Mouse (Mus musculus) stomach, embryonic 14.5 days (tissue): Measurements from ENCODE around the gene Tm7sf3. TPM values are rescaled to one million over a fixed set of nuclear protein-coding genes. Genes with fewer than 3 reads are reported as not detected.

Experiments
- ATAC-seq: fragments of 200-750 bp; cut with Nextera tagmentation; 2 replicates; pipeline ENCODE4 v1.8.0; 2017; ENCODE audit warnings: low read depth, moderate TSS enrichment; ENCODE audit not compliant: insufficient number of reproducible peaks, insufficient read depth, low FRiP score
- H3K27ac ChIP-seq: fragments of 300-500 bp; sonication (generic); 2 replicates; pipeline ENCODE4 v1.5.1; 2014; ENCODE audit warnings: mild to moderate bottlenecking, low read length, moderate library complexity, mixed read lengths
- H3K27me3 ChIP-seq: fragments of 300-500 bp; sonication (generic); 2 replicates; pipeline ENCODE4 v1.6.1; 2014; ENCODE audit warnings: low read length, control low read depth, mixed read lengths; ENCODE audit not compliant: control insufficient read depth, insufficient read depth
- H3K36me3 ChIP-seq: fragments of 300-500 bp; sonication (generic); 2 replicates; pipeline ENCODE4 v1.6.1; 2014; ENCODE audit warnings: mild to moderate bottlenecking, control low read depth, low read length, moderate library complexity, mixed read lengths; ENCODE audit not compliant: control insufficient read depth, insufficient read depth
- H3K4me1 ChIP-seq: fragments of 300-500 bp; sonication (generic); 2 replicates; pipeline ENCODE4 v1.6.1; 2014; ENCODE audit warnings: low read length, control low read depth, mixed read lengths; ENCODE audit not compliant: control insufficient read depth, insufficient read depth
- H3K4me2 ChIP-seq: fragments of 300-500 bp; sonication (generic); replicated peaks from 2 replicates; pipeline ENCODE4 v1.6.1; 2014; ENCODE audit warnings: low read depth, low read length, control low read depth
- H3K4me3 ChIP-seq: fragments of 300-500 bp; sonication (generic); 2 replicates; pipeline ENCODE4 v1.5.1; 2014; ENCODE audit warnings: low read depth, low read length, control low read depth
- H3K9ac ChIP-seq: fragments of 300-500 bp; sonication (generic); replicated peaks from 2 replicates; pipeline ENCODE4 v1.6.1; 2014; ENCODE audit warnings: low read depth, mild to moderate bottlenecking, control low read depth, low read length, moderate library complexity, mixed read lengths
- H3K9me3 ChIP-seq: fragments of 300-500 bp; sonication (generic); 2 replicates; pipeline ENCODE4 v1.6.1; 2016; ENCODE audit warnings: low read depth, low read length, control low read depth; ENCODE audit not compliant: control insufficient read depth
- WGBS: fragments of 180-500 bp; shearing (Covaris S2); extraction: QIAGEN DNeasy Blood & Tissue Kit; methylation state at CpG from one replicate; pipeline ENCODE4 v1.1.7; 2014; 5-methylcytosine and 5-hydroxymethylcytosine counted together
- polyA plus RNA-seq: library from polyadenylated mRNA; unstranded; fragments of >200 nt; fragmentation: Nextera tagmentation; extraction: Ambion mirVana; gene quantifications from 2 replicates; pipeline ENCODE4 v1.2.1, GENCODE M21; 2014

Tm7sf3 gene
- 31.7 and 34.2 TPM in 2 replicates for polyA plus RNA-seq

- peak; percentile 97 for ATAC-seq
- Histone ChIP-seq H3K9me3 (no peaks in the 10 kb centered on the region), H3K27me3 (no peaks in the 10 kb centered on the region), H3K36me3 (no peaks in the 10 kb centered on the region), H3K9ac (peak within 1 kb of the TSS; percentile 90), H3K4me1 (0 out of 2 replicates have a peak, but pooled peaks cover 4% of the 10 kb centered on the region), H3K4me3 (peak within 1 kb of the TSS; percentile 86), H3K4me2 (peak within 1 kb of the TSS; percentile 85), H3K27ac (peak within 1 kb of the TSS; percentile 96)
- WGBS = under 1% methylated on average over 60 of the region's 60 CpGs
These were observed at the start of gene Tm7sf3, which contains the start of gene Med21 for GRCm38 (mm10) chr6:146642276-146643183. Gene Tm7sf3, minus strand, starts transcription at chr6:146642824. Gene Med21, plus strand, starts transcription at chr6:146642547.

- no peak overlapping the region for H3K27ac ChIP-seq
- WGBS = 87% methylated on average over 5 of the region's 5 CpGs
- no peak overlapping the region for H3K4me3 ChIP-seq
- H3K4me1 ChIP-seq = no peaks in the 10 kb centered on the region
- no peaks in the 10 kb centered on the region for H3K9me3 ChIP-seq
- H3K9ac ChIP-seq = no peak overlapping the region
- no peak overlapping the region for H3K4me2 ChIP-seq
- H3K27me3 ChIP-seq = no peaks in the 10 kb centered on the region
- H3K36me3 ChIP-seq = no peaks in the 10 kb centered on the region
- no peak for ATAC-seq
These were observed 46.2 kb upstream of the Tm7sf3 start for GRCm38 (mm10) chr6:146688861-146689260.

- Histone ChIP-seq H3K27ac (no peak overlapping the region), H3K9ac (no peak overlapping the region), H3K9me3 (no peaks in the 10 kb centered on the region), H3K36me3 (no peaks in the 10 kb centered on the region), H3K4me2 (no peak overlapping the region), H3K27me3 (no peaks in the 10 kb centered on the region), H3K4me1 (no peaks in the 10 kb centered on the region), H3K4me3 (no peak overlapping the region)
- no peak for ATAC-seq
- WGBS = 88% methylated on average over 7 of the region's 7 CpGs
These were observed 45.4 kb upstream of the Tm7sf3 start for GRCm38 (mm10) chr6:146688010-146688409.

GRCm38 (mm10) chr6:146686463-146687196, 44.0 kb upstream of the Tm7sf3 start:
- no peak overlapping the region for H3K27ac ChIP-seq
- H3K9ac ChIP-seq = no peak overlapping the region
- no peaks in the 10 kb centered on the region for H3K27me3 ChIP-seq
- 67% methylated on average over 5 of the region's 5 CpGs for WGBS
- H3K4me2 ChIP-seq = no peak overlapping the region
- no peaks in the 10 kb centered on the region for H3K4me1 ChIP-seq
- no peaks in the 10 kb centered on the region for H3K9me3 ChIP-seq
- H3K36me3 ChIP-seq = no peaks in the 10 kb centered on the region
- ATAC-seq = peak; percentile 50; the same call in 1 of the 2 replicates
- no peak overlapping the region for H3K4me3 ChIP-seq

GRCm38 (mm10) chr6:146685781-146686308, 43.2 kb upstream of the Tm7sf3 start:
- peak; percentile 82 for ATAC-seq
- no peaks in the 10 kb centered on the region for H3K36me3 ChIP-seq
- no peak overlapping the region for H3K27ac ChIP-seq
- H3K4me3 ChIP-seq = no peak overlapping the region
- H3K27me3 ChIP-seq = no peaks in the 10 kb centered on the region
- no peaks in the 10 kb centered on the region for H3K4me1 ChIP-seq
- 65% methylated on average over 17 of the region's 17 CpGs for WGBS
- H3K9ac ChIP-seq = no peak overlapping the region
- H3K4me2 ChIP-seq = no peak overlapping the region
- H3K9me3 ChIP-seq = no peaks in the 10 kb centered on the region

- no peak for ATAC-seq
- no peaks in the 10 kb centered on the region for H3K27me3 ChIP-seq
- WGBS = 75% methylated on average over 4 of the region's 4 CpGs
- H3K4me1 ChIP-seq = no peaks in the 10 kb centered on the region
- H3K27ac ChIP-seq = no peak overlapping the region
- H3K4me3 ChIP-seq = no peak overlapping the region
- H3K9ac ChIP-seq = no peak overlapping the region
- H3K4me2 ChIP-seq = no peak overlapping the region
- H3K9me3 ChIP-seq = no peaks in the 10 kb centered on the region
- no peaks in the 10 kb centered on the region for H3K36me3 ChIP-seq
These were observed 41.3 kb upstream of the Tm7sf3 start for GRCm38 (mm10) chr6:146683881-146684280.

GRCm38 (mm10) chr6:146678136-146679070, 35.8 kb upstream of the Tm7sf3 start:
- WGBS = 51% methylated on average over 10 of the region's 10 CpGs
- no peaks in the 10 kb centered on the region for H3K36me3 ChIP-seq
- H3K4me3 ChIP-seq = no peak overlapping the region
- H3K4me1 ChIP-seq = no peaks in the 10 kb centered on the region
- H3K27me3 ChIP-seq = no peaks in the 10 kb centered on the region
- no peak overlapping the region for H3K27ac ChIP-seq
- ATAC-seq = no peak
- H3K9me3 ChIP-seq = no peaks in the 10 kb centered on the region
- H3K9ac ChIP-seq = no peak overlapping the region
- H3K4me2 ChIP-seq = no peak overlapping the region
